Mouse (Mus musculus): ENCODE results near the gene Cldn14. TPM values are rescaled to one million over a fixed set of nuclear protein-coding genes. Genes with fewer than 3 reads are reported as not detected.
A peak's percentile ranks its signal among the peaks of the same experiment; 100 is the strongest.

The Cldn14 gene
- total RNA-seq (2017), result not detected in 2 replicates

- ATAC-seq (replicated peaks; ENCODE audit: low read depth, poor library complexity, severe bottlenecking), result no peak
These were observed at the start of gene Cldn14 for GRCm38 (mm10) chr16:94008737-94009136. Gene Cldn14 (minus strand): TSS chr16:94008837.

- ATAC-seq (replicated peaks; ENCODE audit: low read depth, poor library complexity, severe bottlenecking), result no peak
These were observed 46.9 kb upstream of the Cldn14 start for GRCm38 (mm10) chr16:94055576-94055975.

DNA sequence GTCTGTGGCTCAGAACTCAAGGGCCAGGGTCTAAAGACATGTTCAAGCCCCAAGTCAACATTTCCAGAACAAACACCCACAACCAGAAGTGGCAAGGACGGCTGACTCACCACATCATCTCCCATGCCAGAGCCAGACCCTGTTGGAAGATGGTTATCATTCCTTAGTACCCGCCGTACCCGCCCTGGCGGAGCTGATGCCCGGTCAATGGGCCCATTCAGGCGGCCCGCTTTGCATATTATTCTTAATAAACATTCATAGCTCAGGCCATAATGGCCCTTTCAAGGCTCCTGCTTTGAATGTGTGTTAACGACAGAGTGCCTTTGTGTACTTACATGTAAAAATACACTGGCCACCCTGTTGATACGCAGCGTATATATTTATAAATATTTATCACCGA, 46.5 kb upstream of the Cldn14 start:
- ATAC-seq (replicated peaks; ENCODE audit: low read depth, poor library complexity, severe bottlenecking), result no peak

- no peak for ATAC-seq (replicated peaks; ENCODE audit: low read depth, poor library complexity, severe bottlenecking)
These were observed 41.7 kb upstream of the Cldn14 start for GRCm38 (mm10) chr16:94050368-94050767.

GRCm38 (mm10) chr16:94044996-94045395, 36.4 kb upstream of the Cldn14 start:
- ATAC-seq (replicated peaks; ENCODE audit: low read depth, poor library complexity, severe bottlenecking), result no peak

- ATAC-seq (replicated peaks; ENCODE audit: low read depth, poor library complexity, severe bottlenecking), result no peak
These were observed 35.2 kb upstream of the Cldn14 start for GRCm38 (mm10) chr16:94043797-94044196.

- ATAC-seq (replicated peaks; ENCODE audit: low read depth, poor library complexity, severe bottlenecking), result no peak
These were observed 32.6 kb upstream of the Cldn14 start for GRCm38 (mm10) chr16:94041065-94041712.

DNA sequence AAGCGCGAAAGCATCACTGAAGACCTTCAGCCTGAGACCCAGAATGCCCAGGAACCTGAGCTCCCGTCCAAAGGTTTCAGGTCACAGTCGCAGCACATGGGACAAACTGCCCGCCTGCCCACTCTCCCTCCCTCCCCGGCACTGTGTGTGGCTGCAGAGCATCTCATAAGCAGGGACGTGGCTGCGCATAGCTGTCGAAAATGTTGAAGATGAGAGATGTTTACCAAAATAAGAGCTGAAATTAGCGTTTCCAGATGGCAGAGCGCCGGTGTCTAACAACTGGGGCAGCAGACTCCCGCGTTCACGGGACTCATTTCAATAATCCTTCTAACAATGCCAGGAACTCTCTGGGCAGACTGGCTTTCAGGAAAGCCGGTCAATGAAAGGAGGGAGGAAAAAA, 31.8 kb upstream of the Cldn14 start:
- no peak for ATAC-seq (replicated peaks; ENCODE audit: low read depth, poor library complexity, severe bottlenecking)

DNA sequence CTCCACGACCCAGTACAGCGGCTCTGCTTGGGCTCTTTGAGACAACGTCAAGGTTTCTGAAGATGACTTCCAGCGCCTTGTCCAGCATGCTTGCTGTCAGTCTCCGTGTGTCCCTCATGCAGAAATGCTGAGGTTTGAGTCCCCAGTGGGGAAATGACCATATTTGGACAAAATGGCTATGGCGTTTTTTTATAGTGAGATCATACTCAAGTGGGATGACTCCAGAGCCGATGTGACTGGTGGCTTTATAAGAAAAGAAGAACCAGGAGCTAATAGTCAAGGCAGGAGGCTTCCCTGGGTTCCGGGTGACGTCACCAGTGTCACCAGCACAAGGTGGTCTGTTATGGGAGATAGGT, 30.3 kb upstream of the Cldn14 start:
- no peak for ATAC-seq (replicated peaks; ENCODE audit: low read depth, poor library complexity, severe bottlenecking)

DNA sequence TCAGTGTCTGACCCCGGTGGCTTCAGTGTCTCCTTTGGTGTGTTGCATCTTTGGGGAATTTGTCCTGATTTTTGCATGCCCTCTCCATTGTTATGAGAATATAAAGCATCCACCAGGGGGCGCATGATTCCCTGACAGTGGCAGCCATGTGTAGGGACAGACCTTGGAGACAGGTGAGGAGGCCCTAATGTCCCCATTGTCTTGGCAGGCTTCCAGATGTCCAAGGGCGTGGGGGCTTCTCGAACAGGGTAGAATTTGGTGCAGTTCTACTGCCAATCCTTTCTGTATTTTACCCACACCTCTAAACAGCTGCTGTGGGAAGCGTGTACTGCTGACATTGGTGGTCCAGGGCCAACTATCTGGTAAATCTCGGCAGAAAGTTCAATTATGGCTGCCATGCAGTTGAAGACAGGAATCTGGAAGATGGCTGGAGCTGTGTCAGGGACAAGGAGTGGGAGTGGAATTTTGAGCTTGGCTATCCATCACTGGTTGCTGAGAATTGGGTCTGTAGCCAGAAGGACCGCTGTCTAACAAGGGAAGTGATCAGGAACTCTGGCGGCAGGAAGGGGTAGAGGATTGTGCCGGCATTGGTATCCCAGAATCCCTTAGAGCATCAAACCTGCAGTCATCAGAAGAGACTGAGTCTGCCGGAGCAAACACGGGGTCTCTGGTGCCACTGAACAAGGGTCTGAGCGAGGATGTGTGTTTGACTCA, 29.8 kb upstream of the Cldn14 start:
- peak; percentile 62; the same call in 1 of the 2 replicates for ATAC-seq (replicated peaks; ENCODE audit: low read depth, poor library complexity, severe bottlenecking)

- ATAC-seq (replicated peaks; ENCODE audit: low read depth, poor library complexity, severe bottlenecking), result no peak
These were observed 28.6 kb upstream of the Cldn14 start for GRCm38 (mm10) chr16:94037280-94037679.

GRCm38 (mm10) chr16:94034152-94034551, 25.5 kb upstream of the Cldn14 start:
- ATAC-seq (replicated peaks; ENCODE audit: low read depth, poor library complexity, severe bottlenecking), result no peak

DNA sequence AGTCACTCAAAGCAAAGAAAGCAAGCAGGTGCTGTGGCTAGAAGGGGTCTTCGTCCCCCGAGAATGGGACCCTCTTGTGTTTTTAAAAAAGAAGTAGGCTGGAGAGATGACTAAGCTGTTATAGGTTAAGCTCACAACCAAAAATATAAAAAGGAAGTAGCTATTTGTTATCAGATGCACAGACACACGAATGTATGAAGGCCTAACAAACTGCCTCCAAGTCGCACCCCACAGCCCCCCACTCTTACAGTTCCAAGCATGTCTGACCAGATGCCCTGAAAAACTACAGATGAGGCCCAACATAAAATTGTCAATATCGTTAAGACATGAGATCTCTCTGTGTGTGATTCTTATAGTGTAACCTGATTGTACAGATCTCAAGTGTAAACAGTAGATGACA, 23.6 kb upstream of the Cldn14 start:
- ATAC-seq (replicated peaks; ENCODE audit: low read depth, poor library complexity, severe bottlenecking), result peak; percentile 36; the same call in 1 of the 2 replicates

- ATAC-seq (replicated peaks; ENCODE audit: low read depth, poor library complexity, severe bottlenecking), result no peak
These were observed 15.0 kb upstream of the Cldn14 start for GRCm38 (mm10) chr16:94023352-94024280.

- ATAC-seq (replicated peaks; ENCODE audit: low read depth, poor library complexity, severe bottlenecking), result peak; percentile 48; the same call in 1 of the 2 replicates
These were observed 11.1 kb upstream of the Cldn14 start for GRCm38 (mm10) chr16:94019725-94020124.

- ATAC-seq (replicated peaks; ENCODE audit: low read depth, poor library complexity, severe bottlenecking), result no peak
These were observed 9.3 kb upstream of the Cldn14 start for GRCm38 (mm10) chr16:94017953-94018352.

GRCm38 (mm10) chr16:94014489-94015096, 6.0 kb upstream of the Cldn14 start:
- no peak for ATAC-seq (replicated peaks; ENCODE audit: low read depth, poor library complexity, severe bottlenecking)

GRCm38 (mm10) chr16:94013328-94014086, 4.9 kb upstream of the Cldn14 start:
- ATAC-seq (replicated peaks; ENCODE audit: low read depth, poor library complexity, severe bottlenecking), result peak; percentile 64; the same call in 1 of the 2 replicates

DNA sequence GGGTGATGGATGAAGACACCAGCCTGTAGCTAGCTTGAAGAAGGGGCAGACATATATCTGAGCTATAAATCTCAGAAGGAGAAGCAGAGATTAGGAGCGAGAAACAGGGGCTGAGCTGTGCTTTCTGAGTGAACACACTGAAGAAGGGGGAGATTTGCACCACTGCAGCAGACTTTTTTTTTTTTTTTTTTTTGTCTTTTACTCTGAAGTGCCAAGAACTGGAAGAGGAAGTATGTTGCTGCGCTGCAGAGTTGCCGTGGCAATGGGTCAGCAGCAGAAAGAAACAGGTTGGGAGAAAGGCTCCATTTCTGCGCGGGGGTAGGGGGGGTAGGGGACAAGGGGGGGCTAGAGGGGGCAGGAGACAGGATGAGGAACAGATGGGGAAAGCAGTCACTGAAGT, 2.6 kb upstream of the Cldn14 start:
- ATAC-seq (replicated peaks; ENCODE audit: low read depth, poor library complexity, severe bottlenecking), result peak; percentile 73

- ATAC-seq (replicated peaks; ENCODE audit: low read depth, poor library complexity, severe bottlenecking), result no peak
These were observed 2.0 kb upstream of the Cldn14 start for GRCm38 (mm10) chr16:94010633-94011032.
